Mouse (Mus musculus) megakaryocyte progenitor cell, adult 5-6 weeks (primary cell): ENCODE data around the gene Tnrc6c. TPM values are rescaled to one million over a fixed set of nuclear protein-coding genes. Genes with fewer than 3 reads are reported as not detected.

Source experiments
- ATAC-seq: replicated peaks from 2 replicates; pipeline ENCODE4 v1.8.0; 2016; ENCODE audit warnings: mild to moderate bottlenecking, moderate TSS enrichment, inconsistent platforms; ENCODE audit not compliant: poor library complexity
- total RNA-seq, 2 experiments: library from RNA; stranded (forward) in 1 of 2; stranded (reverse) in 1 of 2; fragments of 157-497, 149-512 nt in 1 of 2; fragments of 200-1000 nt in 1 of 2; gene quantifications; 2 replicates each; pipeline versions ENCODE4 v1.2.3 to v1.2.4; 2015 to 2017

The Tnrc6c gene
- total RNA-seq (2015) (18.8 and 22.1 TPM in 2 replicates), total RNA-seq (2017) (17.8 and 19.8 TPM in 2 replicates)

DNA sequence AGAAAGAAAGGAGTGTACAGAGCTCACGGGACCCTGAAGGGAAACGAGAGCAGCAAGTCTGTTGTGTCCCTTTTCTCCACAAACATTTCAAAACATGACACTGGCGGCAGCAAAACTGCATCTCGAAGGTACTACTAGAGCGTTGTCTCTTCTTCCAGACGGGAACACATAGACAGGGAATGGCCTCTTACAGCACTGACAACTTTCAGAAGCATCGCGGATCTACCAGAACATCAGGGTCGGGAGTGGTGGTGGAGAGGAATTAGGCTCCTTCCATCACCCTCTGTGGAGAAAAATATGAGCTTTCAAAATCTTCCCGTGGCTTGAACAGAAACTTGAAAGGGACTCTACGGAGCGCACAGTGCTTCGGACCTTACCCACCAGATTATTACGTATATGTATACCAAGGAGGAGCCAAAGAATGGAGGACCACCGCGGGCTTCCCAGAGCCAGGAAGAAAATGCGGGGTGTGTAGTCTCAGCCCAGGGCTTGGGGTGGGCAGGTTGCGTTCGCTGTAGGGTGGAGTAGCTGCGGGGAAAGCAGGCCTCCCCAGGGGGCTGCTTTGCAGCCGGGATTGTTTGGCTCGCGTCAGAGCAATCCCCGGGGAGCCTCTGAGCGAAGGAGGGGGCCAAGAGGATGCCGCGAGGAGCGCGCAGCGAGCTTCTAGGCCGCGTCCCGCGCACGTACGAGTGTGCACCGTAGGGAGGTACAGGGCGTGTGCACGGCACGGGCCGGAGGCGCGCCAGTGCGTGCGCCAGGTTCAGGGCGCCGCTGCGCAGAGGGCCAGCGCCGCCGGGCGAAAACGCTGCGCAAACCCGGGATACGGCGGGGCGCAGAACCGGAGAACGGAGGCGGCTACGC, at the start of gene Tnrc6c:
Gene Tnrc6c (plus strand): TSS at position 799 of the 861 bp plus-strand sequence.
- peak; percentile 45 for ATAC-seq

DNA sequence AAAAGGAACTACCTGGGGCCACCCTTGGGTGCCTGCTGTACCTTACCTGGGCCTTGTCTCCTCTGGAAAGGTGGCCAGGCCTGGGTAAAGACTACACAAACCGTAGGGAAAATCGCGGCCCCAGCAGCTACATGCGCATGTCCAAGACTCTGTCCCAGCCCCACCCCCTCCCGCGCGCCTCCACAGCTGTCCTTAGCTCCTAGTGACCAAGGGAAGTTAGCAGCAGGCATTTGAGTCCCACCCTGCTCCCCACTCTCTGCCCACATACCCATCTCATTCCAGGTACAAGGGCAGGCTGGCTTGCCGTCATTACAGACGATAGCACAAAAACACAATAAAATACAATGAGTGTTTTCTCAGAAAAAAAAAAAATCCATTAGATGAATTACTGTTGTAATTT, 48.0 kb upstream of the Tnrc6c start:
- ATAC-seq = no peak

DNA sequence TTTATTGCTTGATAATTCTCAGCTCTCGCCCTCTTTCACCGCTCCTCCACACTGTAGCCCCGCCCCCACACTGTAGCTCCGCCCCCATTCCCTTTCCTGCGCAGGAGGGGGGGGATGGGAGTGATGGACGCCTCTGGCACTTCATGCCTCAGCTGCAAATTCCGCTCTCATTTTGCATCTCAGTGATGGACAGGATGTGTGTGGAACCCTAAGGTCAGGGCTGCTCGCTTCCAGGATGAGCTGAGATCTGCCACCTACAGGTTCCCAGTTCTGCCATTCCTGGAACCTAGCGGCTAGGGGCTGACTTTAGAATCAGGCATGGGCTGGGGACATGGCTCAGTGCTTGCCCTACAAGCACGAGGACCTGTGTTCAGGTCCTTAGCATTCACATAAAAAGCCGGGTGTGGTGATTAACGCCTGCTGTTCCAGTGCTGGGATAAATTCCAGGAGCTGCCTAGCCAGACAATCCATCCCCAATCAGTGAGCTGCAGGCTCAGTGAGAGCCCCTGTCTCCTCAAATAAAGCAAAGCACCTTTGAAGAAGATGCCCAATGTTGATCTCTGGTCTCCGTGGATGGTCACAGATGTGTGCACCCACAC, 47.4 kb upstream of the Tnrc6c start:
- no peak for ATAC-seq

DNA sequence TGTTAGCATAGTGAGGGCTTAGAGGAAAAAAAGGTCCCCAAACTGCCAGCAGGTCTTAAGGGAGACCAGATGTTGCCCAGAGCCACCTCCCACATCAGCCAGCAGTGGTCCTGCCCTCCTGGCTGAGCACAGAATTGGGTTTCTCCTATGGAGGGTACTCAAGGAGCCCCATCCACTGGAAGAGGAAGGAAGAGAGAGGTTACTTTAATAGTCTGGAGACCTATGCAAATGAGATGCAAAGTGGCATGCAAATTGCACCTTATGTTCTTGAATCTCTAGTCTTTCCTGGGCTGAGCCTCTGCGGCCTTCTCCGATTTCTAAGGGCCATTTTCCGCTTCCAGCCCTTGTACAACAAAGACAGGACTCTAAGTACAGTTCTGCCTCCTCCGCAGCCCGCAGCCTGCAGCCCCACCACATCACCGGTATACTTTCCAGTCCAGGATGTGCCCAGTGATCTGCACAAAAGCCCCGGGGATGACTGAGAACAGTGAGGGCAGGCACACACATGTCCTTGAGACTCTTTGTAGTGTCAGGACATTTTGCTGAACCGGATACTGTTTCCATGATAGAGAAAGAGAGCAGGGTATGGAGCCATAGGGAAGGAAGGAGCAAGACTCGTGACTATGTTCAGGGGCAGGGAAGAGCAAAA, 45.8 kb upstream of the Tnrc6c start:
- no peak for ATAC-seq

DNA sequence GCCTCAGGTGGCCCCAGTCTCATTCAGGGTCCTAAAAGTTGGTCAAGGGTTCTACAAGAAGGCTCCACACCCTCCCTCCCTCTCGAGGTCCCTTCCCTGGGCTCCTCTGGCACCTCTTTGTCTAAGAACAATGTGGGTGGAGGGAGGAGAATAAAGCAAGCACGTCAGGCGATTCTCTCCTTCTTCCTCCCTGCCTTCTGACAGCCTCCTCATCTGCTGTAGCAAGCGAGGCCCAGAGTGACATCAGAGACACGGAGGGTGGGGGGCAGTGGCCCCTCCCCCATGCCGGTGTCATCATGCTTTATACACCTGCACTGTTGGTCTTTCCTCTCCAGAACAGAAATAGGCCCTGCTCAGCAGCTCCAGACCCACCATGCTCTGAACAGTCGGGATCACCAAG, 45.1 kb upstream of the Tnrc6c start:
- ATAC-seq = no peak

DNA sequence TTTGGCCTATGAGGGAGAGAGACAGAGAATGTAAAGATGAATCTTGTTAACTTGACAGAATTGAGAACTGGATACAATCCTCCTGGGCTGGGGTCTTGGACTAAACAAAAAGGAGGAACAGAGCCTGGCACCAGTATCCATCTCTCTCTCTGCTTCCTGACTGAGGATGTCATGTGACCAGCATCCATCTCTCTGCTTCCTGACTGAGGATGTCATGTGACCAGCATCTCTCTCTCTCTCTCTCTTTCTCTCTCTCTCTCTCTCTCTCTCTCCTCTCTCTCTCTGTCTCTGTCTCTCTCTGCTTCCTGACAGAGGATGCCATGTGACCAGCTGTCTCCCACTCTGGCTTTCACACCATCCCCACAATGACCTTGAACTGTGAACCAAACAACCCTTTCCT, 43.5 kb upstream of the Tnrc6c start:
- no peak for ATAC-seq

DNA sequence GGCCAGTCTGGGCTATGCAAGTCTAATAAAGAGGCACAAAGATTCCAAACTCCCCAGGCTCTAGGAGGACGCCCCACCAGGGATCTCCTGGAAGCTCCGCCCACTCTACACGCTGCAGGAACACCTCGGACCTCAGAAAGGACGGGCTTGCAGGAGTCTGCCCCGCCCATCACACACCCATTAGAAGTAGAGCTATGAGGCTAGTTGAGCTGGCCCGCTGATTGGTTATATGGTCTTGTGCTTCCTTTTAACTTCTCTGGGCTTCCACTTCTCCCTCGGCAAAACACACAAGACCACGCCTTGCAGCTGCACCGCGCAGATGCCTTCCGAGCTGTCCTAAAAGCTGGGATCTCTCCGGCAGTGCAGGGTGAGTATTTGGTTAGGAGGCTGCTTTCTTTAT, 43.0 kb upstream of the Tnrc6c start:
- peak; percentile 96 for ATAC-seq

DNA sequence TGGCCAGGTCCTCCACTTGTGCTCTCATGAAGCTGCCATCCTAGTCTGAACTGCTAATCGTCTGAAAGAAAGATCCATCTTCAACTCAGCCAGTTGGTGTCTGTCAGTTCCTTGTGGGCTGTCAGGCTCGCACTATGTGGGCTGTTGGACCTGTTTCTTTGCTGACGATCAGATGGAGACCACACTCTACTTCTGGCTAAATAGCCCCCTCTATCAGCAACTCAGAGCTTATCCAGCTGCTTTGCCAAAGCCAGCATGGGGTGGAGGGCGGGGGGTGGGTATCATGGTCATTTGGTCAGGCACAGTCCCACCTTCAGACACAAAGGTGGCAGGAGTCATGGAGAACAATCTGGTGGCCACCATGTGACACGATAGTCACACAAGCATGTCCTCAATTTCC, 42.2 kb upstream of the Tnrc6c start:
- ATAC-seq = no peak

DNA sequence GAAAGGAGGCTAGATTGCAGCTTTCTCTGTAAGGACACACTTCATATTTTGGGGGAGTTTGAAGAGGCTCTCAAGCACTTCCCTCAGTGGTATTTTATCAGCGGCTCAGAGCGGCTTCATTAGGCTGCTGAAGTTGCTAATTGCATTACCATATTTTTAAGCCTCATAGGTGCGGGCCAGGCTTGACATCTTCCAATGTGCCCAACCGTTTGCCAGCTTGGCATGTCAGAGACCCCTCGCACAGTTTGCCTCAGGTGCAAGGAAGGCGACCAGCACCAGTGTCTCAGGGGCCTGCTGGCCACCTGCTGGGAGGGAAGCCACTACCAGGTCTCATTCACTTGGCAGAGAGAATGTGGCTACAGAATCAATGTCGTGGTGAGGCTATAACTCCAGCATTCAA, 41.2 kb upstream of the Tnrc6c start:
- ATAC-seq = no peak

DNA sequence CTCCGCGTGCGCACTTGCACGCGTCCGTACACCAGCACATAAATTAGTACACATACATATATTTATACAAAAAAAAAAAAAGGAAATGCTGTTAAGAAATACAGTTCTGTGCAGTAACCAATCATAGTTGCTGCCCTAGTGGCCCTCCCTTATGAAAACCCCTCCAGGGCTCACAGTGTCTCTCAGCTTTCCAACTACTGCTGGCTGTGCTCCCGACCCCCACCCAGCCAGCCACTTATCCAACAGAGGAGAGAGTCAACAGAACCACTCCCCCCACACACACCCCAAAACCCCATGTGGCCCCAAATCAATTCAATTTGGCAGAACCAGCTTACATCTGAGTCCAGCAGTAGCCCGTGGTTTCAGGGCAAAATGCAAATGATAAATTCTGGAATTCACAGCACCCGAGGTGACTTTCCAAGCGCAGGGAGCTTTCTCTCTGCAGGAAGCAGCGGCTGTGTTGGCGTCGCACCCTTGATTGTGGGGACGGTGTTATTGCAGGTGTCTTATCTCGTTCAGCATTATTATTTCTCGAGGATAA, 36.7 kb upstream of the Tnrc6c start:
- no peak for ATAC-seq

DNA sequence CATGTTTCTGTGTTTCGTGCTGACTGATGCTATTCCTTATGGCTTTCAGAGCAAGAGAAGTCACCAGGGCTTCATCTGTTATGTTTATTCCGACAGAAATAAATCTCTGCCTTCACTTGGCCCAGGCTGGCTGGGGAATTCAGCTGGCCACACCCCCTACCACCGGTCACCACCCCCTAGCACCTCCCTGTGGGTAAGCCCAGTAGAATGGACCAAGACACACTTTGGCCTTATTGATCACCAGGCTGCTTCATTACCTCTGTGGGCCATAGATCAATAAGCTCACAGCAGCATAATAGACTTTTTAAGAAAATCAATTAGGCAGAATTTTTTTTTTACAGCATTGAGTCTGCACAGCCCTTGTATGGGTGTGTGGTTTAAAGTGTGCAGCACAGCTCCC, 35.9 kb upstream of the Tnrc6c start:
- no peak for ATAC-seq

DNA sequence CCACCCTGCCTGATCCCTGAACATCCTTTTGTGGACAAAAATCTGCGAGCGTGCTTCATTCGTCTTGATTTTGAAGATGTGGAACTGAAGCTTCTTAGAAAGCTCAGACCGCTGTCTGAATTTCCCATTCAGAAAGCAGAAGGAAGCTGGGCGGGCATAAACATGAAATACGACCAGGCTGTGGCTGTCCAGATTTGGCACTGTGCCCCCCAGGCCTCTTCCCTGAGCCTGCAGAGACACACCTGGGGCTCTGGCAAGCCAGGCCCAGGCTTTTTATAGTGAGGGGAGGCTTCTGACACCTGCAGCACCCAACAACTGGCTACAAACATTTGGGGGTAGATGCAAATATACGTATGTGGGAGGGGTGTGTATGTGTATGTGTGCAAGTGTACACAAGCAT, 35.3 kb upstream of the Tnrc6c start:
- ATAC-seq = 0 out of 2 replicates have a peak, but pooled peaks have one; percentile 31

DNA sequence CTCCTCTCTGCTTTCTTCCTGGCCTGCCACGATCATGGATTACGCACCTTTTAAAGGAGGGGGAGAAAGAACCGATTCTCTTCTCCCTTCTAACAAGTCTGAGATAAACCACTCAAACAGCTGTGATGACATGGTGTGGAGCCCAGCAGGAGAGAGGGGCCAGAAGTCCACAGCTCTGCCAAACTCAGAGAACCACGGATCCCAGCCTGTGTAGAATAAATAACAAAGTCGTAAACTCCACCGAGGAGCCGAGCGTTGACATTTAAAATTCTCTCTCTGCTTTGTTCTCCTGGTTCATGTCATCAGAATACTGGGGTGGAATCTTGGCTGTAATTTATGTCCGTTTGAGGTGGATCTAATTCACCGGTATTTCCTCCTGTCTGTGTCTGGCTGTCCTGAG, 34.5 kb upstream of the Tnrc6c start:
- no peak for ATAC-seq

DNA sequence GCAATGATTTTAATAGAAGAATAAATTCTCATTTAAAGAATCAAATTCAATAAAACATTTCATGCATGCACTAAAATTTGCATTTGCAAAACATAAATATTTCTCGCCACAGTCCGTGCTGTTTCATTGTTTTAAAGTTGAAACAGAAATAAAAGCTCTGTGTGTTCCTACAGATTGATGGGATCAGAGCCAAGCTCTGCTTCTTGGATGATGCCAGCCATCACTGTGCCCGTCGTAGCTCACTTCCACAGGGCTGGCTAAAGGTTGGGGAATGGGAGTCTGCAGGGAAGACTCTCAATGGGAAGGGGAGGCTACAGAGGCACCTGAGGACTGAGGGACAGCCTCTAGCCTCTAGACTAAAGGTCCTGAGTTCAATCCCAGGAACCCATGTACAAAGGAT, 28.9 kb upstream of the Tnrc6c start:
- ATAC-seq = no peak

DNA sequence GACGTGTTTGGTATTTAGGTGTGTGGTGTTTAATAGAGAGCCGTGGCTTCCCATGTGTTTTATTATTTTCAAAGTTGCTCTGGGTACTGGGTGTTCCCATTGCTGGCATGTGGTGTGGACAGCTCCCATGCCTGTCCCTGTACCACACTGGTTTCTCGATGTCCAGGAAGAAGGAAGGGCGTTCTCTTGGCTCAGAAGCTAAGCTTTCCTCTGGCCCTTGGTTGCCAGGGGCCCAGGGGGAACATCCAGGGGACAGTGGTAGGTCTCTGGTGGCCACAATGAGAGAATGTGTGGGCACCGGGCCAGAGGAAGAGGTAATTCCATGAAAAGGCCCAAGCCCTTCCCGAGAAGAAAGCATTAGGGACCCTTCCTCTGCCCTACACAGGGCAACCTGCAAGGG, 27.5 kb upstream of the Tnrc6c start:
- ATAC-seq = no peak

DNA sequence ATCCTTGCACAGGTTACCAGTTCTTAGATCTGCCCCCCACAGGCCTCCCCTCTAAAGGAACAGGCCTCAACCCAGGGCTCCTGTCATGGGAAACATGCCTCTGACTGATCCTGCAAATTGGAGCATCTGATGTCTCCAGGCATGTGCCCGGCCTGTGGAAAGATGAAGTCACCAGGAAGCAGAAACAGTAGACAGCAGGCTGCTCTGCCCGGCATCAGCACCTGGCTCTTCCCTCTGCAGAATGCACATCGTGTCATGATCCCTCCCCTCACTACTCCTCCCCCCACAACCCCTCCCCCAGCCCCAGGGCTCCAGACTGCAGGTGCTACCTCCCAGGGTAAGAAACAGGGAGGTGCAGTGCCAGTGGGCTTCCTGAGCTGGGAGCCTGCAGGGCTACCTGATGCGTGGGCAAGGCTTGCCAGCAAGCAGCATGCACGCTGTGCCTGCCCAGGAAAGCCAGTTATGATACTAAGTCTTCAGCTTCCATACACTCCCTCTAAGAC, 27.0 kb upstream of the Tnrc6c start:
- no peak for ATAC-seq

DNA sequence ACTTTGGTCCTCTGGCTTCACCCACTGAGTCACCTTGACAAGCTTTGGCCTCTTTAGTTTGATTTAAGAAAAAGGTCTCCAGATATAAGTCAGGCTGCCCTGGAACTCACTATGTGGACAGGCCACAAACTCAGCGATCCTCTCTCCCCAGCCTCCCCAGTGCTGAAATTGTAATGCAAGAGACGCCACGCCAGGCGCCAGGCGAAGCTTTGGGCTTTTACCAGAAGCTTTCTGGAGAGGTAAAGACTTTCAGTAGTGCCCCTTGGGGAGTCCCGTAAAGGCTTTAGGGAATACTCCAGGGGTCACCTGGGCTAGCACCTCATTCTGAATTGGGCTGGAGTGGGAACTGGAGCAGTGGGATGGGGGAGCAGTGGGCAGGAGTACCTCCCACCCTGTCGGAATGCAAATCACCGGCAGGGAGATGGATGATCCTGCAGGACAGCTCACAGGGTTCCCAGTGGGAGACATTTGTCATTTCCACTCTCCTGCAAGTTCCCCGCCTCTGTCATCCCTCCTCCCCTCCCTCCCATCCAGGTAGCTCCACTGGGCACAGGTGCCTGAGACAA, 26.3 kb upstream of the Tnrc6c start:
- no peak for ATAC-seq

DNA sequence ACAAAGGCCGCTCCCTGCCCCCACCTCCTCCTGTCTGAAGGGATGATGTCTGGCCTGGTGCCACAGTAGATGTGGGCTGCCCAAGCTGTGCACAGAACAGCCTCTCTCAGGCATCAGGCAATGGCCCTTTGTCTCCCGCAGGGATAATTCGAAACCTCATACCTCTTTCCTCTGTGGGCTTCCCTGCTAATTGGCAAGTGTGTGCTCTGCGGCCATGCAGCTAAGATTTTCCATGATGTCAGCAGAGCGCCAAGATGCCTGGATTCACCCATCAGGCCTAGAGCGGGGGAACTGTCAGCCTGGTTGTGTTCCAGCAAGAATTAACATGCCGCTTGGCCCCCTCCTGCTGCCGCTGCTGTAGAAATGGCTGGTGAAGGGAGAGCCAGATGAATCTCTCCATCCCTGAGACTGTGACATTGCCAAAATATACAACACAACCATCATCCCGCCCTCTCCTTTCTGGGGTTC, 25.7 kb upstream of the Tnrc6c start:
- ATAC-seq = no peak

DNA sequence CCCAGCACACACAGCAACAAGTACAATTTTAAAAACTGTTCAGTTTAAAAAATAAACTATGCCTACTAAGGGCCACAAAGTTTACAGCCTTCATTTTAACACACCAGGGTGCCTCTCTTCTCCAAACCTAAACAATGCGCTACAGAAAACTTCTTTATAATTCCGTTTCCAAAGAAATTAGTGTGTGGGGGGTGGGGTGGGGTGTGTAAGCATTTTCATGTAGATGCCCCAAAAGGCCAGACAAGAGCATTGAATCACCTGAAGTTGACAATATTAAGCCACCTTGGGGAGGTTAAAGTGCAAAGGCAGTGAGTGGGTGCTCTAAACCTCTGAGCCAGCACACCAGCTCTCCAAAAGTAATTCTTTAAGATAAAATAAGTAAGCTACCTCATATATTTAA, 24.2 kb upstream of the Tnrc6c start:
- ATAC-seq = no peak

DNA sequence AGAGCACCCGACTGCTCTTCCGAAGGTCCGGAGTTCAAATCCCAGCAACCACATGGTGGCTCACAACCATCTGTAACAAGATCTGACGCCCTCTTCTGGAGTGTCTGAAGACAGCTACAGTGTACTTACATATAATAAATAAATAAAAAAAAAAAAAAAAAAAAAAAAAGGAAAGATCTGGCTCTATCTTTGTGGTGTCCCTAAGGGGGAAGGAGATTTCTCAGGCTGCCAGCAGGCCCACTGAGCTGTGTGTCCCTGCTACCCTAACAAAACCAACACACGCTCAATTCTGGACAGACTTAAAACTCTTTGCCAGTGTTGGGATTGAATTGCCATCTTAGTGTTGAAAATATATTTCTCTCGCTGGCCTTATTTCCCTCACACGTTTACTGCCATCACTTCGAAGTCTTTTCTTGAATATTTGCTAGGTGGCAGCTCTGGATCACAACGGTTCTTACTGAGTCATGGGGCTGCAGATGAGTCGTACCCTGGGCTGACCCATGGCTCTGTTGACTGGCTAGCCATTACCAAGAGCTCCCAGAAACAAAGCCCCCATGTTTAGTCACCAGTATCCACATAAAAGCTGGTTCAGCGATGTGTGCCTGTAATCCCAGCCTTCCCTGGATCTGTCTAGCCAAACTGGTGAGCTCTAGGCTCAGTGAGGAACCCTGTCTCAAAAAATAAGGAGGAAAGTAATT, 23.1 kb upstream of the Tnrc6c start:
- ATAC-seq = no peak

DNA sequence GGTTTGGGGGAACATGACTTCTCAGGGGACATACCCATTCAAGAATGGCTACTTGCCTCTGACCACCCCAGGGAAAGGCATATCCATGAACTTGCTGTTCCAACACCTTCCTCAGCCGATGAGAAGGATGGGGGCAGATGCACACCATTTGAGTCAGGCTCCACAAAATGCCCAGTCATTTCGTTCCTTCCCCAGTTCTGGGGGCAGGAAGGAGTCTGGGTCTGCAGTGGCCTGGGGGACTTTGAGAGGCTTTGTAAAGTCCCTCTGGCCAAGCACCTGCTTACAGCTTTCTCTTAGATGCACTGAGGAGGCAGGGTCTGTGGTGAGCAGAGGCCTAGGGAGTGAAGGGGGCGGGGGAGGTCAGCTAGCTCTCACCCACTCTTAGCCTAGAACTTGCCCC, 20.8 kb upstream of the Tnrc6c start:
- no peak for ATAC-seq
